Mouse (Mus musculus): ENCODE data around the gene Hdac4.

Gene Hdac4

DNA sequence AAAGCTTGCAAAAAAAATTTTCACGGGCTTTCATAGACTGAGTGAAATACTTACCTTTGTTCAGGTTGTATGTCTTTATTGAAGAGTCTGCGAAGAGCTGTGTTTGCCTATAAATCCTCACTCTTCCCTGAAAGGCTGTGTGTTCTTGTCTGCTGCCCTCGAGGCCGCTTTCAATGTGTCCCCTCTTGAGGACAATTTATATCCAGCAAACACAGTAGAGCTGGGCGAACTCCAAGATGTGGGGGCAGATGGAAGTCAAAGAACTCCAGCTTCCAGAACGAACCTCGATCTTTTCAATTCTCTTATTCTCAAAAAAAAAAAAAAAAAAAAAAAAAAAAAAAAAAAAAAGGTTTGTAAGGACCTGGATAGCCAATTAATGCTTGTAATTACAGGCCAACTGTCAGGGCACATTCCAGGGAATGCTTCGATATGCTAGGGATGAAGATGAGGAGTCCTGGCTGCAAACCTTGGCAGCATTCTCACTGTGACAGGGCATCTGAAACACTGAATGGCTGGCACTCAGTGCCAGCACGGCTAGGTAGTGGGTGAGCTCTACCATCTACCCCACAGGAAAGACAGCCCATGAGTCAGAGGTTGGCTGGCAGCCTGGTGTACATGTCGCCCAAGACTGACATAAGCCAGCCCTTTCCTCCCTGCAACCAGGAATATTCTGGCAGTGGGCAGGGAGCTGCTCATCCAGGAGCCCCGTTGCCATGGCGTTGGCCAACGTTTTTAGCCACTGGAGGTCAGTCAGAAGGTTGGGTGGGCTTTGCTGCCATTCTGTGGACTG is at the start of gene Hdac4:
Hdac4 (minus strand) TSS at position 340 of the 790 bp plus-strand sequence.
- DNase-seq (ENCODE audit: low spot score), result no peak

DNA sequence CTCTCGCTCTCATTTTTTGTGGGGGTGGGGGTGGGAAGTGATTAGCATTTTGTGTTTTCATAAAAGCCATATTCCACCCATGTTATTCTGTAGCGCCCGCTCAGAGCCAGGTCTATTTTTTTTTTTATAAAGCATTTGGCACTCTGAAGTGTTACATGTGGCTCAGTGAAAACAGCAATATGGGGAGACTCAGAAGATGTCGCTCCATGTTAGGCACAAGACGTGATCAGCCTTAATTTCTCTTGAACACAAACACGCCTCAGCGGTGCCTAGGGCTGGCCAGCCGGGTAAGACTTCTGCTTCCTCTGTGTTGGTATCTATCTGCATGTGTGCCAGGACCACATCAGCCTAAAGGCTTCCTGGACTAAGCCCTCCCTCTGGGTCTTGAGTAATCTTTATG is 48.0 kb upstream of the Hdac4 start:
- no peak for DNase-seq (ENCODE audit: low spot score)

DNA sequence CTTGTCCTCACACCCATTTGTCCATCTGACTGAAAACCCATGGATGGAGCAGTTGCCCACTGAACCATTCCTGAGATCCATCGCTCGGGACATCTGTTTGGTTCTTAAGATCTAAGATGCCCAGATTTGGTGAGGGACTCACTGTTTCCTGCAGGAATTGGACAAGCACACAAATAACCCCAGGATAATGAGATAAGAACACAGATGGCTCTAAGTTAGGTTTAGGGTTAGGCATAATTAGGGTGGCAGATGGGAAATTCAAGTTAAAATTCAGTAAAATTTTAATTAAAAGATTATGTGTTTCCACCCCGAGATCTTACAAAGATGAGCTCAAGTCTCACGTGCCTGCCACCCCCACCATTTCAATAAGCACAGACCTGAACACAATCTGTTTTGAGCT is 44.6 kb upstream of the Hdac4 start:
- DNase-seq (ENCODE audit: low spot score), result no peak

- no peak for DNase-seq (ENCODE audit: low spot score)
Measured at GRCm38 (mm10) chr1:92235600-92235999, 40.1 kb upstream of the Hdac4 start.

- DNase-seq (ENCODE audit: low spot score), result no peak
Measured at GRCm38 (mm10) chr1:92225297-92225696, 29.8 kb upstream of the Hdac4 start.

GRCm38 (mm10) chr1:92223956-92224891 is 28.7 kb upstream of the Hdac4 start:
- no peak for DNase-seq (ENCODE audit: low spot score)

GRCm38 (mm10) chr1:92216710-92217109 is 21.2 kb upstream of the Hdac4 start:
- DNase-seq (ENCODE audit: low spot score), result peak; percentile 7

DNA sequence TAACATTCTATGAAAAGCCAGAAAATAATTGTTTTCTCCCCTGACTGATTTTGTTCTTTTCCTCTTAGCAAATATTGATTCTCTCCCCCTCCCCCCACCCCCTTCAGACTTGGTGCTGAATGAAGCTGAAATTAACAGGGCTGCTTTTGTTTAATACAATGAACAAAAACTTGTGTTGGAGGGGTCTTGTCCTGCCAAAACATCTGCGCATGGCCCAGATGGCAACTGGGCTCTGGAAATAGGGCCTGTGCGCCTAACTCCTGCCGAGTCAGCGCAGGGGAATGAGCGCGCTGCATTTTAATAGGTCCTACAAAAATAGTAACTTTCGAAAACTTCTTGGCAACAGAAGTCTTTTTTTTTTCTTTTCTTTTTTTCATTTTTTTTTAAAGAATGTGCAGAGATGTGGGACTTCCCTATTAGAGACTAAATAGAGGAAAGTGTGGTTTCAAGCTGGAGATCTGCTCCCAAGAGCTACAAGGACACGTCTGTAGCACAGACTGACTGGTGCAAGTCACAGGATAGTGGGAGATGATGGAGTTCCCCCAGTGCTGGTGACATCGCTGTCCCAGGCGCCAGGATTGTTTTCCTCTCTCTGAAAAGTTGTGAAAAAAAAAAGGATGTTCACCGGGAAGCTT is 20.6 kb upstream of the Hdac4 start:
- DNase-seq (ENCODE audit: low spot score), result peak; percentile 11

DNA sequence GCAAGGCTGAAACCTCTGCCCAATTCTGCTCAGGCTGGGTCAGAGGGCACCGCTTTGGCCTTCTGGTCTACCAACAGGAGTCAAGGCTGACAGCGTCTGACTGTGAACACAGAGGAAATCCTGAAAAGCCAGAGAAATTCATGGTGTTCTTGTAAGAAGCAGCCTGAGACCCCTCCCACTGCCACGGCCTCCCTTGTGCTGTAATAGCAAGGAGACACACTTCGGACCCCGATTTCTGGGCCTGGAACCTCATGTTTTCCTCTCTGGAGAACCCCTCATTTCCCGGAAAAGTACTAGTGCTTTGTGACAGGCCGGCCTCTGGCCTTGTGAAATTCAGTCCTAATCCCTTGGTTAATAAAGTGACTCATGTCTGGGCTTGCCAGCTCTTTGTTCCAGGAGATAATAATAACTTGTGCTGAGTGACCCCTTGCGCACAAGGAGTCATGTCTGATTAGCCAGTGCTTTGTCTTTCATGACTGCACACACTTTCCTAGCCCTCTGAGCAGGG is 19.7 kb upstream of the Hdac4 start:
- peak; percentile 24 for DNase-seq (ENCODE audit: low spot score)

DNA sequence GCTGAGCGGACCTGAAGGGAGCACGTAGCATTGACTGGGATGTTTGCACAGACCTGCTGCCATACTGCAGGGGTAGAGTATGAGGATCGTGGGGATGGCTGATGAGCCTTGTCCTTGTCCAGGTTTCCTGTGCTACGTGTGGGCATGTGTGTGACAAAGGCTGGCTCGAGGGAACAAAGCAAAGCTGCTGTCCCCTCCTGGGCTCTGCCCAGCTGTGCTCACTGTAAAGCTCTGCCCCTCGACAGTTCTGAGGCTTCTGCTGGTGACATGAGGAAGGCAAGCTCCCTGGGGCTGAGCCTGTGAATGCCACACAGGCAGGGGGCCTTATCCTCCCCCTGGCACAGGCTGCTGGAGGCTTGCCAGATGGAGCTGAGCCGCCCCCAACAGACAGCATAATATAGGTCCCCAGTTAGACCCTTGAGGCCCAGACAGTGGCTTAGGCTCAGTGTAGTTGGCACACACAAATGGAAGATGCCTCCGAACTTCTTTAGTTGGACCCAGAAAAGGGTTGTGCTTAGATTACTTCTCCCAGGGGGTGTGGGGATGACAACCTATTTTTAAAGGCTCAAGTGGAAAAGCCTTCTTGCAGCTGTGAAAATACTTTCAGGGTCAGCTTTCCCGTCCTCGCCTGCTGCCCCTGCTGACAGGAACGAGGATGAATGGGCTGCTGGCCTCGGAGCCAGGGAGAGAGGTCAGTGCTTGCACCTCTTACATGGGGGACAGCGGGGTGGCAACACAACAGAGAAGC is 16.7 kb upstream of the Hdac4 start:
- DNase-seq (ENCODE audit: low spot score), result no peak

DNA sequence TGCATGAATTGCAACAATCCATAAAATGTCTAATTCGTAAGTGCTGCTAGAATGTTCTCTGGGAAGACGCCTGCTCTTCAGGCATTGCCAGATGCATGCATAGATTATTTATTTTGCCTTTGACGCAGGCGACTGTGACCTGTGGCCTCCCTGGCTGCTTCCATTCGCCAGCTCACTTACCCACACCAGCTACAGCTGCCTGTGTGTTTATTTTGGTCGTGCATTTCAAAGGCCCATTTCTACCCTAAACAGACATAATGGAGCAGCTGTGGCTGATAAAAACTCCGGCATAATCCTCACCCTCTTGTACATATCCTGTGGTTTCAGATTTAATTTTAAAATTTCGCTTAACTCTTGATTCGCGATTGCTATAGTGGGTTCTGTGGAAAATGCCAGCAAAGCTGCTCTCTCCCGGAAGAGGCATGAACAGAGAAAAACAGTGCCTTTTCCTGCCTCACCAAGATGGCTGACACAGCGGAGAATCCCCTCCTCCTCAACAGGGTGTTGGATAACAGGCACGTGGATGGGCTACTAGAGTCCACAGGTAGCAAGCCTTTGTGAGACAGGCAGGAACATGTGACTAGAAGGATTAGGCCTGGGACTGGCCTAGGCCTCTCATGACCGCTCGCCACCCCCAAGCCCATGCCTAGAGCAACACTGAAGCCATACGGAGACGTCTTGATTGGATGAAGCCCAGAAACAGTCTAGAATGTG is 7.3 kb upstream of the Hdac4 start:
- DNase-seq (ENCODE audit: low spot score), result no peak

- DNase-seq (ENCODE audit: low spot score), result no peak
Measured at GRCm38 (mm10) chr1:92190463-92190862, 5.0 kb downstream of the Hdac4 start.

DNA sequence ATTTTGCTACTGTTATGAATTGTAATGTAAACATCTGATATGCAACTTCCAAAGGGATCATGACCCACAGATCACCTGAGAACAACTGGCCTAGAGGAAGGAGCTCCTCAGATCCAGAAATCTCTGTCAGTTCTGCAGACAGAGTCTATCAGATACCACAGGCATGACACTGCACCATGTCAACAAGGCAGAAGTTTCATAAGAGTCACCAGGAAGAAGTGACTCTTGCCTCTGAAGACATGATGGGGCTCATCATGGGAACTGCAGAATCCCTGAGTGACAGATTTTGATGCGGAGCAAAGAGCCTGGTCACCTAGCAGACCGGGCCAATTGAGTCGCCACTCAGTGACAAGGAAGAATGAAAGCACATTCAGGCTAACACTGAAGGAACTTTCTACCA is 8.4 kb downstream of the Hdac4 start:
- no peak for DNase-seq (ENCODE audit: low spot score)

GRCm38 (mm10) chr1:92184600-92184999 is 10.9 kb downstream of the Hdac4 start:
- no peak for DNase-seq (ENCODE audit: low spot score)

DNA sequence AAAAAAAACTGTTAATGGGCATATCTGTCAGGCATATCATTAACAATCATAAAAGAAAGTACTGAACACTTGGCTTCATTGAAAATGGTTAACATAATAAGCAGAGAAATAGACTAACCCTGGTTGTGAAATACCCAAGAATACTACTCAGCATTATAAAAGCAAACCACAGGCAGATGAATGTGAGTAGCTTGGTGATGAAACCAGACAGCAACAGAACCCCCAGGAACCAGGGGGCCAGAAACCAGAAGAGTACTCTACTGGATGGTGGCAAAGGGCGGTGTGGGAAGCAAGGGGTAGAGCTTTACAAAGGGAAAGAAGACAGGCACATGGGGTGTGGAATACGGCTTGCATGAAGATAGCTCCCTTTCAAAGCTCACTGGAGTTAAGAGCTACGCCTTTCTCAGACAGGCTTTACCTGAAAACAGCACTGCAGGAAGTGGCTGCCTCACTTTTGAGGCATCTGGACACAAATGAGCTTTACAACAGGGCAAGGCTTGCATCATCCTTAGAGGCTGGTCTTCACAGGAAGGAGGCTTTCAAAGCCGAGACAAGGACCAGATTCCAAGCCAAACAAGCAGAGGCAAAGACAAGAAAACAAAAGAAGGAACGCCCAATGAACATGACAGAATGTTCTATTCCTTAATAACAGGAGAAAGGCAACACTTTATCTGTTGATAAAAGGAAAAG is 12.3 kb downstream of the Hdac4 start:
- DNase-seq (ENCODE audit: low spot score), result no peak

DNA sequence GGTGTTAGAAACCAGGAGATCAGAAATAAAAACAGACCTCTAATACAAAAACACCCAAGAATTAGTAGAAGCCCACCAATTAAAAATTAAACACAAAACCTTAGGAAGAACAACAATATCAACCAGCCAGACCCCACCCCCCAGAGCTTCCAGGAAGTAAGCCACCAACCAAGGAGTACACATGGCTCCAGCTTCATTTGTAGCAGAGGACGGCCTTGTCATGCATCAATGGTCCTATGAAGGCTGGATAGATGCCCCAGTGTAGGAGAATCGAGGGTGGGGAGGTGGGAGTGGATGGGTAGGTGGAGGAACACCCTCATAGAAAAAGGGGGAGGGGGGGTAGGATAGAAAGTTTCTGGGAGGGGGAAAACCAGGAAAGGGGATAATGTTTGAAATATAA is 13.5 kb downstream of the Hdac4 start:
- DNase-seq (ENCODE audit: low spot score), result no peak

GRCm38 (mm10) chr1:92180141-92181137 is 15.1 kb downstream of the Hdac4 start:
- DNase-seq (ENCODE audit: low spot score), result peak; percentile 100

DNA sequence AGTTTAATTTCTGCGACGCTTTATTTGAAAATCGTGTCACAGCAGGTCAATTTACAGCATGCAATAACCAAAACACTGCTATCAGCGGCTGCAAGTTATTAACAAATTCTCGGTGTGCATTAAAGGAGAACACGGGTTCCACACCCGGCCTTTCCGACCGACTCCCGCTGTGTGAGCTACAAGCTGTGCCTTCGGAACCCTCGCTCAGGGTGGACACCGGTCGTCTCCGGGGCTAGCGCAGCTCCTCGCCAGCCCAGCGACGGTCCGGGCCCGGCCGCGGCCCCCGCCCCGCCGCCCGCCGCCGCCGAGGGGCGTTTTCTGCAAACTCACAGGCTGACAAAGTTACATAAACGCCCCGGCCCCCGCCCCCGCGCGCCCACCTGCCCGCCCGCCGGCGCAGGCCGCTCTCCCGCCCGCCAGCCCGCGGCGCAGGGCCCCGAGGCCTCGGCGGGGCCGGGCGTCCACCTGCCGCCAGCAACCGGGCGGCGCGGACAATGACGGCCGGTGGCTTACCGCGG is 16.0 kb downstream of the Hdac4 start:
- DNase-seq (ENCODE audit: low spot score), result peak; percentile 21

DNA sequence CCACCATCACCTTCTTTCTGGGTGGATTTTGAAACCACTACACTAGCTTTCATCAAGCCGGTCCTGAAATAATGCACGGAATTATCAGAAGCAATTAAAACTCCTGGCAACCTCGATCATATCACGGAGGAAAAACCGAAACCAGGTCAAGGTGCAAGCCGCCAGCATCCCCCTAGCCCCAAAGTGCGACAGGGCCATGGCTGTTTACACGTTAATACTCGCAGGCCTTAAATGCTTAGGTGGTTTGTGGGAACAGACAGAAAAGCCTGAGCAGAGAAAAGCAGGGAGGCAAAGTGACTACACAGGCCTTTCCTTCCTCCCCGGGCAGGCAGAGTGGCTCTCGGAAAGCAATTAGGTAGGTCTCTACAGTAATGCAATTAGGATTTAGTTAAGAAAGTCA is 16.4 kb downstream of the Hdac4 start:
- DNase-seq (ENCODE audit: low spot score), result no peak
